Mouse (Mus musculus) kidney, adult 2 months (tissue): ENCODE results near the gene Il10rb. TPM values are rescaled to one million over a fixed set of nuclear protein-coding genes. Genes with fewer than 3 reads are reported as not detected.

Experiments used
- DNase-seq: peaks from one replicate; pipeline ENCODE4 v3.0.0; 2021
- H3K27ac ChIP-seq: fragments of 200-500 bp; 2 replicates; pipeline ENCODE4 v1.5.1; 2012; ENCODE audit warnings: low read depth, low read length, control low read depth, inconsistent platforms; ENCODE audit not compliant: insufficient read depth
- H3K27me3 ChIP-seq: fragments of 200-500 bp; replicated peaks from 2 replicates; pipeline ENCODE4 v1.6.1; 2012; ENCODE audit warnings: mild to moderate bottlenecking, moderate library complexity, low read length, inconsistent platforms; ENCODE audit not compliant: control insufficient read depth, insufficient read depth
- H3K36me3 ChIP-seq: fragments of 200-500 bp; 2 replicates; pipeline ENCODE4 v1.6.1; 2012; ENCODE audit warnings: mild to moderate bottlenecking, moderate library complexity, low read length, inconsistent platforms; ENCODE audit not compliant: control insufficient read depth, insufficient read depth
- H3K4me1 ChIP-seq: fragments of 200-500 bp; 2 replicates; pipeline ENCODE4 v1.6.1; 2011; ENCODE audit warnings: low read length; ENCODE audit not compliant: control insufficient read depth, insufficient read depth
- H3K4me3 ChIP-seq: fragments of 200-500 bp; 2 replicates; pipeline ENCODE4 v1.5.1; 2011; ENCODE audit warnings: mild to moderate bottlenecking, low read depth, low read length, control low read depth; ENCODE audit not compliant: insufficient read depth
- CTCF ChIP-seq: fragments of 200-500 bp; conservative IDR thresholded peaks from 2 replicates; pipeline ENCODE4 v1.5.1; 2011; ENCODE audit warnings: low read depth, mild to moderate bottlenecking, control low read depth, low read length, moderate library complexity, mixed read lengths; ENCODE audit not compliant: insufficient read depth, insufficient read length
- POLR2A ChIP-seq: fragments of 200-500 bp; IDR thresholded peaks from one replicate; pipeline ENCODE4 v1.6.1; 2011; ENCODE audit warnings: low read depth, low read length, control low read depth
- WGBS: fragments of 180-500 bp; shearing (Covaris S2); methylation state at CpG from one replicate; pipeline ENCODE4 v1.1.7; 2018; 5-methylcytosine and 5-hydroxymethylcytosine counted together
- polyA plus RNA-seq: library from polyadenylated mRNA; depleted of rRNA; stranded (reverse); fragments of >200 nt; gene quantifications from 2 replicates; pipeline ENCODE4 v1.2.3, GENCODE M21; 2012

Il10rb gene
- polyA plus RNA-seq, 1 experiment: 66.0 TPM

DNA sequence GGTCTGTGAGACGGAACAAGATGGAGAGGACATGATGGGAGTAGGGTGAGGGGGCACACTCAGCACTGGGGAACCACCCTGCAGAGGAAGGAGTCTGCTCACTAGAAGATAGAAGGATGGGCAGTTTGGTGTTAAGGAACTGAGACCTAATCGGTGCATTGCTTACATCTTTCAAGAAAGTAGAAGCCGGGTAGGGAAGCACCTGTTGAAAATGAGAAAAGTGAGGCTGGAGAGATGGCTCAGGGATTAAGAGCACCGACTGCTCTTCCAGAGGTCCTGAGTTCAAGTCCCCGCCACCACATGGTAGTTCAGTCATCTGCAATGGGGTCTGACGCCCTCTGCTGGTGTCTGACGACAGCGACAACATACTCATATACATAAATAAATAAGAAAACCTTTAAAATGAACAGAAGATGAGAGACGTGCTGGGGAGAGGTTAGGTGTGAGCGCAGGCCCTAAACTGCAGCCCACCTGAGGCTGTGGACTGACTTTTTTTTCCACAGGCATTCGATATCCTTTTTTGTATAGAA lies 53.9 kb downstream of the Il10rb start:
- no peaks in the 10 kb centered on the region for H3K27me3 ChIP-seq
- H3K4me1 ChIP-seq: peaks cover 8% of the 10 kb centered on the region; the same call in 1 of the 2 replicates
- H3K27ac ChIP-seq: no peak overlapping the region
- TF ChIP-seq POLR2A: no peak
- peak; percentile 36 for TF ChIP-seq CTCF
- WGBS: 81% methylated on average over 11 of the region's 11 CpGs
- H3K4me3 ChIP-seq: no peak overlapping the region
- DNase-seq: no peak
- H3K36me3 ChIP-seq: no peaks in the 10 kb centered on the region

- H3K4me1 ChIP-seq: peaks cover 11% of the 10 kb centered on the region; the same call in 1 of the 2 replicates
- H3K27me3 ChIP-seq: no peaks in the 10 kb centered on the region
- H3K27ac ChIP-seq: peak overlapping the region; percentile 78
- TF ChIP-seq POLR2A (no peak), CTCF (no peak)
- DNase-seq: peak; percentile 56
- no peak overlapping the region for H3K4me3 ChIP-seq
- no peaks in the 10 kb centered on the region for H3K36me3 ChIP-seq
- 44% methylated on average over 11 of the region's 11 CpGs for WGBS
These were observed 55.2 kb downstream of the Il10rb start for GRCm38 (mm10) chr16:91461066-91461638.

DNA sequence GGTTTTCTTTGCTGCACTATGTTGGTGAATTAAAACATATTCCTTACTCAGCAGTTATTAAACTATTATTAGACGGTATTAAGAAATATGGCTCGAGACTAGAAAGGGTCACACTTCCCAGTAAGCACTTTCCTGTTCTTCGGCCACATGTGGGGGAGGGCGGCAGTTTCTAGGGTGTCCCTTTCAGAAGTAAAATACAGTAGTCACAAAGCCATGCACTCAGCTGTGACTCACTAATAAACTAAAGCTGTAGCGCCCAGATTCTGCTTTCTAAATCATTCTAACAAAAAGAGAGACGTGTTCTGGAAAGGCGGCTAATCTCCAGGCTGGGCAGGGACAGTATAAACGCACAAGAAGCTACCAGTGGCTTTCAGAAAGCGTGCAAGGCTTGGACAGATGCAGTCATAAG lies 55.8 kb downstream of the Il10rb start:
- H3K4me1 ChIP-seq: peaks cover 15% of the 10 kb centered on the region
- no peaks in the 10 kb centered on the region for H3K36me3 ChIP-seq
- H3K27ac ChIP-seq: peak overlapping the region; percentile 51
- DNase-seq: peak; percentile 58
- TF ChIP-seq POLR2A: no peak
- TF ChIP-seq CTCF: no peak
- H3K27me3 ChIP-seq: no peaks in the 10 kb centered on the region
- H3K4me3 ChIP-seq: no peak overlapping the region
- WGBS: 36% methylated on average over 9 of the region's 9 CpGs

- Histone ChIP-seq H3K36me3 (no peaks in the 10 kb centered on the region), H3K4me1 (peaks cover 16% of the 10 kb centered on the region), H3K4me3 (no peak overlapping the region), H3K27me3 (no peaks in the 10 kb centered on the region), H3K27ac (peak overlapping the region; percentile 60)
- 45% methylated on average over 3 of the region's 3 CpGs for WGBS
- TF ChIP-seq CTCF: no peak
- TF ChIP-seq POLR2A: no peak
- DNase-seq: peak; percentile 78
These were observed 56.7 kb downstream of the Il10rb start for GRCm38 (mm10) chr16:91462644-91463043.

DNA sequence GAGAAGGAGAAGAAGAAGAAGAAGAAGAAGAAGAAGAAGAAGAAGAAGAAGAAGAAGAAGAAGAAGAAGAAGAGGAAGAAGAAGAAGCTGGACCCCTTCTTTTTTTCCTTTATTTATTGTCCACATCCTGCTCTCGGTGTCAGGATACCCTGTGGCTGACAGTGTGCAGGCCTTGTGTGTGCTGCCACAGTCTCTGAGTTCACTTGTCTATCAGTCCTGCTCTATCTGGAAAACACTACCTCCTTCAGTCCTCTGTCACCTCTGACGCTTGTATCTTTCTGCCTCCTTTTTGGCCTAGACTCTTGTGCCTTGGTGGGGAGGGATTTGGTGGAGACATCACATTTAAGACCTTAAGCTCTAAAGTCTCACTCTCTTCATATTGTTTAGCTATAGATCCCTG lies 57.4 kb downstream of the Il10rb start:
- no peaks in the 10 kb centered on the region for H3K27me3 ChIP-seq
- H3K27ac ChIP-seq: no peak overlapping the region
- peaks cover 16% of the 10 kb centered on the region for H3K4me1 ChIP-seq
- H3K4me3 ChIP-seq: no peak overlapping the region
- TF ChIP-seq POLR2A: no peak
- TF ChIP-seq CTCF: no peak
- H3K36me3 ChIP-seq: no peaks in the 10 kb centered on the region
- WGBS: 91% methylated on average over 2 of the region's 2 CpGs
- DNase-seq: no peak

- WGBS: 86% methylated on average over 4 of the region's 4 CpGs
- Histone ChIP-seq H3K4me3 (peak overlapping the region; percentile 52; the same call in 1 of the 2 replicates), H3K4me1 (peaks cover 16% of the 10 kb centered on the region)
These were observed 58.0 kb downstream of the Il10rb start for GRCm38 (mm10) chr16:91463836-91464400.

GRCm38 (mm10) chr16:91464594-91465504 lies 58.9 kb downstream of the Il10rb start:
- WGBS: 5% methylated on average over 44 of the region's 44 CpGs
- TF ChIP-seq POLR2A (no peak), CTCF (no peak)
- H3K27ac ChIP-seq: peak overlapping the region; percentile 21; the same call in 1 of the 2 replicates
- DNase-seq: peak; percentile 92
- peaks cover 16% of the 10 kb centered on the region for H3K4me1 ChIP-seq
- no peaks in the 10 kb centered on the region for H3K36me3 ChIP-seq
- peak overlapping the region; percentile 59 for H3K4me3 ChIP-seq
- H3K27me3 ChIP-seq: no peaks in the 10 kb centered on the region

More at GRCm38 (mm10) chr16:91463836-91464400, 58.0 kb downstream of the Il10rb start:
- Histone ChIP-seq H3K27me3 (no peaks in the 10 kb centered on the region), H3K27ac (peak overlapping the region; percentile 21; the same call in 1 of the 2 replicates), H3K36me3 (no peaks in the 10 kb centered on the region)
- DNase-seq: no peak
- TF ChIP-seq CTCF: no peak
